Mouse (Mus musculus) midbrain, embryonic 11.5 days (tissue): ENCODE data around the gene Emid1. TPM values are rescaled to one million over a fixed set of nuclear protein-coding genes. Genes with fewer than 3 reads are reported as not detected.

Experiments
- ATAC-seq: fragments of 200-750 bp; cut with Nextera tagmentation; 2 replicates; pipeline ENCODE4 v1.8.0; 2017; ENCODE audit warnings: moderate TSS enrichment, moderate library complexity; ENCODE audit not compliant: low FRiP score
- DNase-seq: peaks from one replicate; pipeline ENCODE4 v3.0.0; 2015; ENCODE audit warnings: low spot score; ENCODE audit errors: missing footprints
- H3K27ac ChIP-seq: fragments of 300-500 bp; sonication (generic); 2 replicates; pipeline ENCODE4 v1.5.1; 2014; ENCODE audit warnings: low read depth, low read length
- H3K27me3 ChIP-seq: fragments of 300-500 bp; sonication (generic); 2 replicates; pipeline ENCODE4 v1.6.1; 2014; ENCODE audit warnings: mild to moderate bottlenecking, low read length, moderate library complexity, mixed read lengths; ENCODE audit not compliant: control insufficient read depth, insufficient read depth
- H3K36me3 ChIP-seq: fragments of 300-500 bp; sonication (generic); 2 replicates; pipeline ENCODE4 v1.6.1; 2014; ENCODE audit warnings: mild to moderate bottlenecking, low read length, moderate library complexity, mixed read lengths; ENCODE audit not compliant: control insufficient read depth, insufficient read depth
- H3K4me1 ChIP-seq: fragments of 300-500 bp; sonication (generic); 2 replicates; pipeline ENCODE4 v1.6.1; 2014; ENCODE audit warnings: low read length; ENCODE audit not compliant: control insufficient read depth, insufficient read depth
- H3K4me2 ChIP-seq: fragments of 300-500 bp; sonication (generic); 2 replicates; pipeline ENCODE4 v1.6.1; 2014; ENCODE audit warnings: mild to moderate bottlenecking, moderate library complexity
- H3K4me3 ChIP-seq: fragments of 300-500 bp; sonication (generic); 2 replicates; pipeline ENCODE4 v1.5.1; 2014; ENCODE audit warnings: low read depth, low read length
- H3K9ac ChIP-seq: fragments of 300-500 bp; sonication (generic); 2 replicates; pipeline ENCODE4 v1.6.1; 2014; ENCODE audit warnings: low read length
- H3K9me3 ChIP-seq: fragments of 300-500 bp; sonication (generic); 2 replicates; pipeline ENCODE4 v1.6.1; 2016; ENCODE audit warnings: low read length; ENCODE audit not compliant: control insufficient read depth
- WGBS: fragments of 180-500 bp; shearing (Covaris S2); extraction: QIAGEN DNeasy Blood & Tissue Kit; methylation state at CpG from one replicate; pipeline ENCODE4 v1.1.7; 2014; 5-methylcytosine and 5-hydroxymethylcytosine counted together
- polyA plus RNA-seq: library from polyadenylated mRNA; unstranded; fragments of >200 nt; fragmentation: Nextera tagmentation; extraction: Ambion mirVana; gene quantifications from 2 replicates; pipeline ENCODE4 v1.2.1, GENCODE M21; 2014

Gene Emid1
- polyA plus RNA-seq, 1 experiment from 2014 or later: 13.7 TPM

DNA sequence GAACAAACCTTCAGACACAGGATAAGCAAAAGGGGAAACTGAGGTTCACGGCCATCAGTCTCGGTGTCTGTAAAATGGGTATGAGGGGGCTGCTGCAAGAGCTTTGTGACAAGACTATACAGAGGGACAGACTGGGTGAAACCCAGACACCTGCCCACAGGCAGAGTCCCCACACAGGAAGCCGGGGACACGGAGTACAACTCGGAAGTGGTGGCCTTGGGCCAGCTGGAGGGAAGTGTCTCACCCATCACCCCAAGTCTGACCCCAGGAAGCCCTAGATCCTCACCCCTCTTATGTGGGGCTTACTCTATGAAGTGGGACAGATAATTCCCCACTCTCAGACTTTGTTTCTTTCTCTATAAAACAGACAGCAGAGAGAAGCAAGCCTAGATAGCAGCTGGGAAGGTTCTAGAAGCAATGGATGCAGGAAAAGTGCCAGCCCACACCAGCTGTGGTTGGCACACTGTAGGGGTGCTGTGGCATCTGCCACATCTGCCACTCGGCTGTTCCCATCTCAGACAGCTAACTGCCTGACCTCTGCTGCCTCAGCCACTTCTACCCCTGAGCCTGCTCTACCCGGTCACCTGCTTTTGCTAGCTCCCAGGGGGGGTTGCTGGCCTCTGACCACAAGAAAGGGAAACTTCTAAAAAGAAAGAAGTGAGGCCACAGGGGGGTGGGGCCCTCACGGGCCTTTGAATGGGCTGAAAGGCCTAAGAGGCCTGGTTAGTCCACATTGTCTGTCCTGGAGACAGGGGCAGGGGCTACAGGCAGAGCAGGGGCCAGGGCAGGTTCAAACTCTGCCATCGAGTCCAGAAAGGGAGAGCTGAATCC is 1.4 kb downstream of the Emid1 start:
- H3K27ac ChIP-seq: no peak overlapping the region
- H3K9ac ChIP-seq: no peak overlapping the region
- no peaks in the 10 kb centered on the region for H3K9me3 ChIP-seq
- WGBS: 47% methylated on average over 9 of the region's 9 CpGs
- peaks cover 26% of the 10 kb centered on the region for H3K4me1 ChIP-seq
- DNase-seq: peak; percentile 90
- H3K4me2 ChIP-seq: no peak overlapping the region
- no peaks in the 10 kb centered on the region for H3K36me3 ChIP-seq
- ATAC-seq: no peak
- H3K27me3 ChIP-seq: peaks cover 3% of the 10 kb centered on the region; the same call in 1 of the 2 replicates
- H3K4me3 ChIP-seq: no peak overlapping the region

DNA sequence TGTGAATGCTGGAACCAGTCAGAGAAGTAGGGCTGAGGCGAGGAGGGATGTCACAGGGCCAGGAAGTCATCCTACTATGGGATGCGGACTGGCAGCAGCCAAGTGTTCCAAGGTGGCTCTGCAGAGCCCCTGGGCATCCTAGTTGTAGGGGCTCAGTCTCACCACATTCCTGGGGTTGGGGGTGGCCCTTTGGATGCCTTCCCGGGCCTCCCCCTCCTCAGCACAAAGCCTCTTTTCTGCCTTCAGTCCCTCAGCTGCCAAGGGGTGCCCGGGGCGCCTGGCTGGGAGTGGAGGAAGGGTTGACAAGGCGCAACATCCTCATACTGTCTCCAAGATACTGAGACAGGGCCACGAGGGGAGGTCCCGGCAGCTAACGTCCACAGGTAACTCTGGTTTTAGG is 2.1 kb downstream of the Emid1 start:
- H3K4me1 ChIP-seq: peaks cover 26% of the 10 kb centered on the region
- no peak overlapping the region for H3K27ac ChIP-seq
- ATAC-seq (no peak), DNase-seq (no peak)
- WGBS: 72% methylated on average over 9 of the region's 9 CpGs
- no peak overlapping the region for H3K4me3 ChIP-seq
- H3K36me3 ChIP-seq: no peaks in the 10 kb centered on the region
- no peak overlapping the region for H3K4me2 ChIP-seq
- peaks cover 3% of the 10 kb centered on the region; the same call in 1 of the 2 replicates for H3K27me3 ChIP-seq
- H3K9ac ChIP-seq: no peak overlapping the region
- H3K9me3 ChIP-seq: no peaks in the 10 kb centered on the region

DNA sequence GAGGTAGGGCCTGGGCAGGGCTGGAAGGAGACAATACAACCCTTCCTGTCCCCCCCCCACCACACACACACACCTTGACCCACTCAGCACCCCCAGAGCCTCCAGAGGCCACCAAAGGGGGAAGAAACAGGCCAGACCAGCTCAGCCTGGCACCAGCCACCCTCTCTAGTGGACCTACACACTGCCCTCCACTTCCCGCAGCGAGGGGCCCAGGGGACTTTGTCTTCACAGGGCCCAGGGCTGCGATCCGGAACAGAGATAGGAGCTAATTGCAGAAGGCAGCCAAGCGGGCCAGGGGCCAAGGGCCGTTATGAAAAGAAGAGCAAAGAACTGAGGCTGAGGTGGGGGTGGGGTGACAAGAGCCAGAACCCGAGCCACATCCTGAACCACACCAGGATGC is 2.8 kb downstream of the Emid1 start:
- no peak overlapping the region for H3K9ac ChIP-seq
- no peak overlapping the region for H3K27ac ChIP-seq
- no peak for DNase-seq
- H3K9me3 ChIP-seq: no peaks in the 10 kb centered on the region
- H3K4me3 ChIP-seq: no peak overlapping the region
- peaks cover 26% of the 10 kb centered on the region for H3K4me1 ChIP-seq
- H3K4me2 ChIP-seq: no peak overlapping the region
- WGBS: 15% methylated on average over 7 of the region's 7 CpGs
- peaks cover 3% of the 10 kb centered on the region; the same call in 1 of the 2 replicates for H3K27me3 ChIP-seq
- no peak for ATAC-seq
- no peaks in the 10 kb centered on the region for H3K36me3 ChIP-seq

DNA sequence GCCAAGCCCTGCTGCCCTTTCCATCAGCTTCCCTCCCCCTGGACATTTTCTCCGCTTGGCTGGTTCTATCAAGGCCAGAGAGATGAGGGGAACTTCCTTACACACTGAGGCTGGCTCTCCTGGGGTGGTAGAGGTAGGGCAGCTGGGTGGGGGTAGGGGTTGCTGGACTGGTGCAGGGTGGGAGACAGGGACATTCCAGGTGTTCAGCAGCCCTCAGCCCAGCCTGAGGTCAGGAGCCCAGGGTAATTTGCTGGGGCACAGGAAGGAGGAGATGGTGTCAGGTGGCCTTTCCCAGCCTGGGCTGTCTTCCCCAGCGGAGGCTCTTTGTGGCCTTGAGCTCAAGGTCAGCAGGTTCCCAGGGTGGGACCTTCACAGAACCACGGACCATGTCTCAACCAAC is 6.5 kb downstream of the Emid1 start:
- WGBS: 86% methylated on average over 3 of the region's 3 CpGs
- H3K27ac ChIP-seq: no peak overlapping the region
- ATAC-seq: no peak

DNA sequence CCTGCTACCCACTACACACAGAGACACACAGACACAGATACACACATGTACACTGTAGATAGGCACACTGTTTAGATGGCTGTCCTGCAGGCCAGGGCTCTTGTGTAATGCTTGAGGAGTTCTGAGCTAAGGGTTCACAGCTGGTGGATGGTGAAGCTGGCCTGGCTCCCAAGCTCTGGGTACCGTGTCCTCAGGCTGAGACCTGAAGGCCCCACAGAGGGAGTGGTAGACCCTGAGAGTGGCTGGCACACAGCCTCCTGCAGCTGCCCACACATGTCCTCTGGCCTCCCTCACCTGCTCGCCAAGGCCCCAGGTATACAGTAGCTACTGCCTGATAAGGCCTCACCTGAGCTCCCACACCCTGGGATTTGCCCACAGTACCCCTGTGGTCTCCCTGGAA is 10.1 kb downstream of the Emid1 start:
- no peaks in the 10 kb centered on the region for H3K36me3 ChIP-seq
- no peaks in the 10 kb centered on the region for H3K4me1 ChIP-seq
- no peak for DNase-seq
- no peak overlapping the region for H3K4me3 ChIP-seq
- H3K4me2 ChIP-seq: no peak overlapping the region
- no peaks in the 10 kb centered on the region for H3K9me3 ChIP-seq
- H3K27me3 ChIP-seq: no peaks in the 10 kb centered on the region
- no peak for ATAC-seq
- no peak overlapping the region for H3K27ac ChIP-seq
- H3K9ac ChIP-seq: no peak overlapping the region
- WGBS: 85% methylated on average over 2 of the region's 2 CpGs

More for the DNA sequence above, 6.5 kb downstream of the Emid1 start:
- Histone ChIP-seq H3K9ac (no peak overlapping the region), H3K36me3 (no peaks in the 10 kb centered on the region), H3K4me1 (peaks cover 15% of the 10 kb centered on the region), H3K4me3 (no peak overlapping the region), H3K27me3 (no peaks in the 10 kb centered on the region; the same call in 1 of the 2 replicates), H3K4me2 (no peak overlapping the region), H3K9me3 (no peaks in the 10 kb centered on the region)
- DNase-seq: no peak

DNA sequence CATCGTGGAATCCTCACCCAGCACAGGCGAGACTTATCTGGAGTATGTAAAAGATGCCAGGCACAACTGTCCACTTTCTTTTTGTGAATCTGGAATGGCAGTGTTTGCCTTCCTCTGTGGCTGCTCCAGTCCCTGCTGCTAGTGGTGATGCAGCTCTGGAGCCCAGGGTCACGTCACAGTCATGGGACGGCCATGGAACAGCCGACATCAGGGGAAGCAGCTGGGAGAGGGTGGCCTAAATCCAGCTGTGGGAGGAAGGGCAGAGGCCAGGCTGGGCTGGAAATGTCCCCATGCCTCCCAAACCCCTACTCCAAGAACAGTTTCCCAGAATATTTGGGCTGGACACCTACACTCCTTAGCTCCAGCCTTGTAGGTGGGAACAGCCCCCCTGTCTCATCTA is 10.8 kb downstream of the Emid1 start:
- no peaks in the 10 kb centered on the region for H3K4me1 ChIP-seq
- DNase-seq: no peak
- H3K27ac ChIP-seq: no peak overlapping the region
- no peaks in the 10 kb centered on the region for H3K9me3 ChIP-seq
- H3K27me3 ChIP-seq: no peaks in the 10 kb centered on the region
- WGBS: 88% methylated on average over 5 of the region's 5 CpGs
- ATAC-seq: no peak
- H3K9ac ChIP-seq: no peak overlapping the region
- H3K4me2 ChIP-seq: no peak overlapping the region
- H3K36me3 ChIP-seq: no peaks in the 10 kb centered on the region
- H3K4me3 ChIP-seq: no peak overlapping the region

DNA sequence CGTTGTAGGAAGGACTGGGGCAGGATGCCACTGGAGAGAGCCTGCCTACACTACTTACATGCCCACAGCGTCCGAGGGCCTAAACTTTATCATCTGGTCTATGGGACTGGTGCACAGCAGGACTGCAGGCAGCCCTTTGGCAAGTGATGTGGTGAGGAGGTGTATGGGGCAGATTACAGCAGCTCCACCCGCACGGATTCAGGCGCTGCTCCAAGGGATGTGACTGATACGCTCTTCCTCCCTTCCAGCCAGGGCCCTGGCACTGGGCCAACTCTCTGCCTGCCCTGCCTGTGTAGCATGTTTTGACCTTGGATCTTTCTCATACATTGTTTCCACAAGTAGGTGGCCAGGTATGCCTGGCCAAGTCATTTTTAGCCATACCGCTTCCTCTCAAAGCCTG is 11.4 kb downstream of the Emid1 start:
- no peaks in the 10 kb centered on the region for H3K9me3 ChIP-seq
- 76% methylated on average over 8 of the region's 8 CpGs for WGBS
- H3K4me2 ChIP-seq: no peak overlapping the region
- ATAC-seq (no peak), DNase-seq (no peak)
- H3K27ac ChIP-seq: no peak overlapping the region
- H3K36me3 ChIP-seq: no peaks in the 10 kb centered on the region
- H3K4me3 ChIP-seq: no peak overlapping the region
- H3K4me1 ChIP-seq: no peaks in the 10 kb centered on the region
- no peaks in the 10 kb centered on the region for H3K27me3 ChIP-seq
- H3K9ac ChIP-seq: no peak overlapping the region

DNA sequence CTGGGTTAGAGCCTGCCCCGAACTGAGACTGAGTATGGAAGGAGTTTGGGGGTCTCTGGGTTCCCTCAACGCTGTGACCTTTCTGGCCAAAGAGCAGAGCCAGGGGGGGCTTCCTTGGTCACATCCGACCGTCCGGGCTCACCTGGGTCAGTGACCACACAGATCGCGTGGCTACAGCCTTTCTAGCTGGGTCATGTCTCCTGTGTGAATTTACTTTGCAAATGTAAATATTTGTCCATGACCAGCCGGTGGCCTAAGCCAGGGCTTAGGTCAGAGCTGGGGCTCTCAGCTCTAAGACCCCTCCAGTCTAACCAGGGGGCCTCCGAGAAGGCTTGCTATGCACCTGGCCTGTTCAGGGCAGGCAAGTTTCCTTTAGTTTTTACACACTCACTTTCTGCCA is 12.7 kb downstream of the Emid1 start:
- Histone ChIP-seq H3K27ac (no peak overlapping the region), H3K9ac (no peak overlapping the region), H3K36me3 (no peaks in the 10 kb centered on the region), H3K9me3 (no peaks in the 10 kb centered on the region), H3K4me3 (no peak overlapping the region), H3K4me2 (no peak overlapping the region), H3K27me3 (no peaks in the 10 kb centered on the region), H3K4me1 (no peaks in the 10 kb centered on the region)
- ATAC-seq: no peak
- 79% methylated on average over 9 of the region's 9 CpGs for WGBS
- no peak for DNase-seq

DNA sequence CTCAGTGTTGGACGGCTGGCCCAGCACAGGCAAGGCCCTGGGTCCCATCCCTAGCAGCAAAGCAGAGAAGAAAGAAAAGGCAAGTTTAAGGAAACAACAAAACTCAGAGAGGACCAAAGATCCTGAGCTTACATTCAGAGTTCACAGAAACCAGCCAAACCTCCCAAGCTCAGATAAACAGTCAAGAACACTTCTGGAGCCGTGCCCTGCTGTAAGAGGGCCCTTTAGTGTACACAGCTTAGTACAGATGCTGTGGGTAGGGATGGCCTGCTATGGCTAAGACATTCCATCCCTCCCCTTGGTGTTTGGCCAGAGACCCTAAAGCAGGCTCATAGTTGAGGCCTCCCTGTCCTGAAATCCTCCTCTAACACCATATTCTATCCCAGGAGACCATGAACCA is 13.4 kb downstream of the Emid1 start:
- DNase-seq: no peak
- WGBS: 87% methylated on average over 2 of the region's 2 CpGs
- H3K4me2 ChIP-seq: no peak overlapping the region
- no peaks in the 10 kb centered on the region for H3K4me1 ChIP-seq
- no peak overlapping the region for H3K9ac ChIP-seq
- no peak for ATAC-seq
- H3K27ac ChIP-seq: no peak overlapping the region
- no peaks in the 10 kb centered on the region for H3K27me3 ChIP-seq
- H3K4me3 ChIP-seq: no peak overlapping the region
- no peaks in the 10 kb centered on the region for H3K36me3 ChIP-seq
- H3K9me3 ChIP-seq: no peaks in the 10 kb centered on the region
